Mouse (Mus musculus): ENCODE data around the gene Fez2. TPM values are rescaled to one million over a fixed set of nuclear protein-coding genes. Genes with fewer than 3 reads are reported as not detected.

Fez2 gene
- polyA plus RNA-seq, 2 experiments = 11.4 to 16.9 TPM

- H3K4me2 ChIP-seq (ENCODE audit: low read depth) = no peak overlapping the region
- no peak for DNase-seq (ENCODE audit: low read depth in 3 of 3, low spot score in 3 of 3)
- no peaks in the 10 kb centered on the region; a peak in 1 of 4 replicates for H3K4me1 ChIP-seq (replicated peaks; ENCODE audit: control insufficient read depth in 2 of 2, insufficient read depth in 2 of 2, low read length in 1 of 2)
- no peaks in the 10 kb centered on the region for H3K9me3 ChIP-seq (ENCODE audit: control insufficient read depth, low read length)
- TF ChIP-seq CTCF (IDR thresholded peaks at IDR 0.05; ENCODE audit: low read depth) (no peak), EP300 (IDR thresholded peaks at IDR 0.05; ENCODE audit: low read depth) (no peak)
- H3K27ac ChIP-seq = no peak overlapping the region
- 68% methylated on average over 8 of the region's 8 CpGs for WGBS (ENCODE audit: insufficient replicate concordance)
- no peak overlapping the region for H3K9ac ChIP-seq (replicated peaks)
- no peak overlapping the region for H3K4me3 ChIP-seq (ENCODE audit: insufficient read depth in 1 of 2, low read depth in 2 of 2, low read length in 2 of 2)
- ATAC-seq (ENCODE audit: insufficient read depth) = no peak
- no peaks in the 10 kb centered on the region for H3K27me3 ChIP-seq (ENCODE audit: control insufficient read depth, insufficient read depth, low read length)
- H3K36me3 ChIP-seq (replicated peaks; ENCODE audit: control insufficient read depth, insufficient read depth, low read depth) = no peaks in the 10 kb centered on the region; the same call in 1 of the 2 replicates
These were observed 41.4 kb downstream of the Fez2 start for GRCm38 (mm10) chr17:78376587-78376986.

GRCm38 (mm10) chr17:78374756-78375155 lies 43.2 kb downstream of the Fez2 start:
- no peaks in the 10 kb centered on the region for H3K4me1 ChIP-seq (replicated peaks; ENCODE audit: control insufficient read depth in 2 of 2, insufficient read depth in 2 of 2, low read length in 1 of 2)
- DNase-seq (ENCODE audit: low read depth in 3 of 3, low spot score in 3 of 3) (no peak), ATAC-seq (ENCODE audit: insufficient read depth) (no peak)
- TF ChIP-seq CTCF (IDR thresholded peaks at IDR 0.05; ENCODE audit: low read depth) (no peak), EP300 (IDR thresholded peaks at IDR 0.05; ENCODE audit: low read depth) (no peak)
- H3K9me3 ChIP-seq (ENCODE audit: control insufficient read depth, low read length) = no peaks in the 10 kb centered on the region
- H3K27me3 ChIP-seq (ENCODE audit: control insufficient read depth, insufficient read depth, low read length) = no peaks in the 10 kb centered on the region
- no peak overlapping the region for H3K27ac ChIP-seq
- H3K4me3 ChIP-seq (ENCODE audit: insufficient read depth in 1 of 2, low read depth in 2 of 2, low read length in 2 of 2) = no peak overlapping the region
- 78% methylated on average over 10 of the region's 10 CpGs for WGBS (ENCODE audit: insufficient replicate concordance)
- H3K9ac ChIP-seq (replicated peaks) = no peak overlapping the region
- no peaks in the 10 kb centered on the region; the same call in 1 of the 2 replicates for H3K36me3 ChIP-seq (replicated peaks; ENCODE audit: control insufficient read depth, insufficient read depth, low read depth)
- no peak overlapping the region for H3K4me2 ChIP-seq (ENCODE audit: low read depth)

DNA sequence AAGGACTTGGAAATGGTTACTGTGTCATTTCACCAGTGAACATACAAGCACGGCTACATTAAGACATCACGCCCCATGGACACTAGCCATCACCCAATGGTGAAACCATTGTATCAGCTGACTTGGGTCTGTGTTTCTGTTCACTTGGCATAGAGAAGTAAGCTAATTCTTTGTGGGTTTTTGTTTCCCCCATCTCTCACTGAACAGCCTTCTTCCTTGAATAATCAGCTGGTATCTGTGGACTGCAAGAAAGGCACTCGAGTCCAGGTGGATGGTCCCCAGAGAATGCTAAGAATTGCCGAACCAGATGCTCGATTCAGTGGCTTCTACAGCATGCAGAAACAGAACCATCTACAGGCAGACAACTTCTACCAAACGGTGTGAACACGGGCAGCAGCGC lies 44.1 kb downstream of the Fez2 start:
- TF ChIP-seq EP300 (IDR thresholded peaks at IDR 0.05; ENCODE audit: low read depth) (no peak), CTCF (IDR thresholded peaks at IDR 0.05; ENCODE audit: low read depth) (no peak)
- no peak for DNase-seq (ENCODE audit: low read depth in 3 of 3, low spot score in 3 of 3)
- Histone ChIP-seq H3K9ac (replicated peaks) (no peak overlapping the region), H3K9me3 (ENCODE audit: control insufficient read depth, low read length) (no peaks in the 10 kb centered on the region), H3K4me3 (ENCODE audit: insufficient read depth in 1 of 2, low read depth in 2 of 2, low read length in 2 of 2) (no peak overlapping the region), H3K36me3 (replicated peaks; ENCODE audit: control insufficient read depth, insufficient read depth, low read depth) (no peaks in the 10 kb centered on the region; the same call in 1 of the 2 replicates), H3K4me1 (replicated peaks; ENCODE audit: control insufficient read depth in 2 of 2, insufficient read depth in 2 of 2, low read length in 1 of 2) (no peaks in the 10 kb centered on the region), H3K4me2 (ENCODE audit: low read depth) (no peak overlapping the region), H3K27me3 (ENCODE audit: control insufficient read depth, insufficient read depth, low read length) (no peaks in the 10 kb centered on the region), H3K27ac (no peak overlapping the region)
- 83% methylated on average over 8 of the region's 8 CpGs for WGBS (ENCODE audit: insufficient replicate concordance)
- ATAC-seq (ENCODE audit: insufficient read depth) = no peak

DNA sequence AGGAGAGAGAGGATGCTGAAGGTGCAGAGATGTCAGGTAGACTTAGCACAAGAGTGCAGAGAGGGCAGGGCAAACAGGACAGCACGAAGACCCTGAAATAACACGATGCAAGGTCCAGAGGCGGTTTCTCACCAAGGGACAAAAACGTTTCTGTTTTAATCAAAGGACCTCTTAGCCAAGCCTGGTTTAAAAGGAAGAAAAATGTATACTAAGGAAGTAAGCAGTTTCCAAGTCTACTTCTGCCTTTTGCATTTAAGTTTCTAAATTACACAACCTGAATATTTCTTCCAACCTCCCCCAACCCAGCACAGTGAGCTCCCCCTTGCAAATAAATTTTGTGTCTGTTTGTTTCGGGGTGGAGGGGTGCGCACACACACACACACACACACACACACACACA lies 44.8 kb downstream of the Fez2 start:
- Histone ChIP-seq H3K27me3 (ENCODE audit: control insufficient read depth, insufficient read depth, low read length) (no peaks in the 10 kb centered on the region), H3K4me3 (ENCODE audit: insufficient read depth in 1 of 2, low read depth in 2 of 2, low read length in 2 of 2) (no peak overlapping the region), H3K36me3 (replicated peaks; ENCODE audit: control insufficient read depth, insufficient read depth, low read depth) (no peaks in the 10 kb centered on the region; the same call in 1 of the 2 replicates), H3K27ac (no peak overlapping the region), H3K9me3 (ENCODE audit: control insufficient read depth, low read length) (no peaks in the 10 kb centered on the region), H3K4me1 (replicated peaks; ENCODE audit: control insufficient read depth in 2 of 2, insufficient read depth in 2 of 2, low read length in 1 of 2) (no peaks in the 10 kb centered on the region), H3K9ac (replicated peaks) (no peak overlapping the region), H3K4me2 (ENCODE audit: low read depth) (no peak overlapping the region)
- WGBS (ENCODE audit: insufficient replicate concordance) = 65% methylated on average over 6 of the region's 6 CpGs
- no peak for ATAC-seq (ENCODE audit: insufficient read depth)
- DNase-seq (ENCODE audit: low read depth in 3 of 3, low spot score in 3 of 3) = no peak
- TF ChIP-seq CTCF (IDR thresholded peaks at IDR 0.05; ENCODE audit: low read depth) (no peak), EP300 (IDR thresholded peaks at IDR 0.05; ENCODE audit: low read depth) (no peak)

- Histone ChIP-seq H3K4me3 (ENCODE audit: insufficient read depth in 1 of 2, low read depth in 2 of 2, low read length in 2 of 2) (no peak overlapping the region), H3K27ac (no peak overlapping the region), H3K36me3 (replicated peaks; ENCODE audit: control insufficient read depth, insufficient read depth, low read depth) (no peaks in the 10 kb centered on the region), H3K9ac (replicated peaks) (no peak overlapping the region), H3K27me3 (ENCODE audit: control insufficient read depth, insufficient read depth, low read length) (no peaks in the 10 kb centered on the region), H3K4me1 (replicated peaks; ENCODE audit: control insufficient read depth in 2 of 2, insufficient read depth in 2 of 2, low read length in 1 of 2) (no peaks in the 10 kb centered on the region), H3K4me2 (ENCODE audit: low read depth) (no peak overlapping the region), H3K9me3 (ENCODE audit: control insufficient read depth, low read length) (no peaks in the 10 kb centered on the region)
- no peak for DNase-seq (ENCODE audit: low read depth in 3 of 3, low spot score in 3 of 3)
- 69% methylated on average over 1 of the region's 1 CpGs for WGBS (ENCODE audit: insufficient replicate concordance)
- ATAC-seq (ENCODE audit: insufficient read depth) = no peak
- TF ChIP-seq CTCF (IDR thresholded peaks at IDR 0.05; ENCODE audit: low read depth) = peak; percentile 46
- no peak for TF ChIP-seq EP300 (IDR thresholded peaks at IDR 0.05; ENCODE audit: low read depth)
These were observed 47.5 kb downstream of the Fez2 start for GRCm38 (mm10) chr17:78370445-78370844.

Measured in liver, embryonic 14.5 days (tissue).